Mouse (Mus musculus) heart, embryonic 14.5 days (tissue): ENCODE results near the gene Ccdc58. TPM values are rescaled to one million over a fixed set of nuclear protein-coding genes. Genes with fewer than 3 reads are reported as not detected.

Source experiments
- polyA plus RNA-seq: library from polyadenylated mRNA; unstranded; fragments of >200 nt; fragmentation: Nextera tagmentation; extraction: Ambion mirVana; gene quantifications from 2 replicates; pipeline ENCODE4 v1.2.1, GENCODE M21; 2014

Ccdc58 gene
- polyA plus RNA-seq, 1 experiment from 2014 or later = 76.2 TPM

Other genes with a start within 250 kb of the Ccdc58 start
- gene Parp14, start 200.1 kb upstream of the Ccdc58 start, polyA plus RNA-seq = 1.1 and 1.3 TPM in 2 replicates
- 8.4 and 9.9 TPM in 2 replicates for gene Parp9, start 133.2 kb upstream of the Ccdc58 start, polyA plus RNA-seq
- gene Dtx3l, start 132.5 kb upstream of the Ccdc58 start, polyA plus RNA-seq = 7.0 TPM in 2 replicates
- 46.0 and 49.8 TPM in 2 replicates for gene Kpna1, start 92.9 kb upstream of the Ccdc58 start, polyA plus RNA-seq
- gene Wdr5b, start 30.5 kb upstream of the Ccdc58 start, polyA plus RNA-seq = 7.8 and 7.9 TPM in 2 replicates
- gene Fam162a, start 91 bp upstream of the Ccdc58 start, polyA plus RNA-seq = 997 and 1,000 TPM in 2 replicates
- gene Csta1, start 59.6 kb downstream of the Ccdc58 start, polyA plus RNA-seq = not detected in 2 replicates
- gene Stfa2l1, start 85.1 kb downstream of the Ccdc58 start, polyA plus RNA-seq = 0.57 TPM in 1 of 2 replicates, not detected in the other
- gene Gm5483, start 112.5 kb downstream of the Ccdc58 start, polyA plus RNA-seq = 2.0 TPM in 1 of 2 replicates, not detected in the other
- gene Gm5416, start 138.7 kb downstream of the Ccdc58 start, polyA plus RNA-seq = not detected in 2 replicates
- not detected in 2 replicates for gene 2010005H15Rik, start 149.8 kb downstream of the Ccdc58 start, polyA plus RNA-seq
- 1.1 and 3.9 TPM in 2 replicates for gene Stfa1, start 205.3 kb downstream of the Ccdc58 start, polyA plus RNA-seq